Mouse (Mus musculus) layer of hippocampus, postnatal 25 days (tissue): ENCODE data around the gene Ttc21a. TPM values are rescaled to one million over a fixed set of nuclear protein-coding genes. Genes with fewer than 3 reads are reported as not detected.
A peak's percentile ranks its signal among the peaks of the same experiment; 100 is the strongest.

Source experiments
- DNase-seq, 2 experiments: peaks; one replicate each; pipeline ENCODE4 v3.0.0; 2022; ENCODE audit warnings: mixed read lengths in 2 of 2, low spot score in 1 of 2; ENCODE audit errors: extremely low spot score in 1 of 2
- total RNA-seq, 2 experiments: library from RNA; stranded (reverse); gene quantifications; 2 replicates each; pipeline ENCODE4 v1.2.3; 2021

Ttc21a gene
- total RNA-seq, 2 experiments from 2014 or later: 0.71 to 1.3 TPM

GRCm38 (mm10) chr9:119938496-119938895 lies 1.1 kb downstream of the Ttc21a start:
- DNase-seq: no peak

DNA sequence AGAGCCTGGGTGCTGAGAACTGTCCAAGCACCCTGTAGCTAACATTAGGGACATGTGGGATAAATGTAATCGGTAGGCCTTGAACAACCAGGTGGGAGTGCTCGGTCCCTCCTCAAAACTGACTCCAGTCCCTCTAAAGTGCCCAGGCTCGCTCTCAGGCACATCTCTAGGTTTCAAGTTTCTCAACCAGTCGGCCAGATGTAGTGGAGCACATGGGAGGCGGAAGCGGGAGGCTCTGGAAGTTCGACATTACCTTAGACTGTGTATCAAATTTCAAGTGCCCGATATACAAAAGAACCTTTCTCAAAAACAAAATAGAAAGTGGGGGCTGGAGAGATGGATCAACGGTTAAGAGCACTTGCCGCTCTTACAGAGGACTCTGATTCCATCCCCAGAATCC lies 2.2 kb downstream of the Ttc21a start:
- DNase-seq: no peak

- no peak for DNase-seq
Measured at GRCm38 (mm10) chr9:119941407-119941806, 4.0 kb downstream of the Ttc21a start.

DNA sequence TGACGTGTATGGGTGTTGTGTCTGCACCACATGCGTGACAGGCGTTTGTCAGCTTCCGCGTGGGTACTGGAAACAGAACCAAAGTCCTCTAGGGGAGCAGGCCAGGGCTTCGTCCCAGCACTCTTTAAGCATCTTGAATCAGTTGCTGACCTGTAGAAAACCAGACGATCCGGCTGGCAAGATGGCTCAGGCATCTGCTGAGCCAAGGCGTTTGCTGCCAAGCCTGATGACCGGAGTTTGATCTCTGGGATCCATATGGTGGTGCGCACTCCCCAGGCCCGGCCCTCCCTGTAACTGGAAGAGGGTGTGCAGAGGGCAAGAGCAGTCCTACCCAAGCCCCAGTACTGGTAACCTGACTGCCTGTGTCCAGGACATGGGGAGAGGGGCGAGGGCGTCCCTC lies 4.5 kb downstream of the Ttc21a start:
- no peak for DNase-seq

DNA sequence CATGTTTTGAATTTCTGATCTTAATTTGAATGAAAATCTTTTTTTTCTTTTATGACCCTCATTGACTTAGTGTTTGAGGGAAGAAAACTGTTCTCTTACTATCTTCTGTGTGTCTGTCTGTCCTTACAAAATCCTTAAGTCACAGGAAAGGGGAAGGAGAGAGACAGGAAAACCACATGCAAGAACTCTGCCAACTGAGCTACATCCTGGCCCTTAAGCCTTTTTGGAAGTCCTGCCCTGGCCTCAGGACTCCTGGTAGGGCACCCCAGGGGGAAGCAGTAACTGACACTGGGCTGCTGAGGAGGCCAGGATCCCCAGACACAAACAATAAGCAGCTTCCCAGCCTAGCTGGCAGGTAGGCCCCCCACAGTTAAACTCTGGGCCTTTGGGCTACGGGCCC lies 5.9 kb downstream of the Ttc21a start:
- DNase-seq: no peak

DNA sequence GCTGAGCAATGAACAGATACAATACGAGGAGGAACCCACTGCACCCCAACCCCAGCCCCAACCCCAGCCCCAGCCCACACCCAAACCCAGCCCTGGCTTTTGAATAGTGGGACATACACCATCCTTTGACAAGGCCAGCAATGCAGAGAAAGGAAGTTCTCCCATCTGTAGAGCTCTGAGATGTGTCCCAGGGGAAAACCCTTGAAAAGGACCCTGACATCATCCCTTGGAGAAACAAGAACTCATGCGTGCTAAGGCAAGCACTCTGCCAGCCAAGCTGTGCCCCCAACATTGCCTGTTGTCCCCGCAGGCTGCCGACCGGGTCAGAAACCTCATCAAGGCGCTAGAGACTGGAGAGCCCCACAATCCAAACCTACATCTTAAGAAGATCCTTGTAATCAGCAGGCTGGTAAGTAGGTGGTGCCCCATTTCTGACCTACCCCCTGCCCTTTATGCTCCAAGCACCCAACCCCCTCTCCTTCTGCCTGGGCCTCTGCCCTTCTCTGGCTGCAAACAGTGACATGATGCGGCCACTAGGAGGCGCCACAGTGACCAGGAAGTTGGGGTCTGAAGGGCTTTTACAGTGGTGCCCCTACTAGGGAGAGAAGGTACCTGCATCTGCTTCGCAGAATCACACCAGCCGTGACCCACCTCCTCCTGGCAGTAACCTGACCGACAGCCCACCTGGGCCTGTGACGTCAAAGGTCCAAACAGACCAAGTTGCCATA lies 7.9 kb downstream of the Ttc21a start:
- DNase-seq: no peak

- DNase-seq: no peak
Measured at GRCm38 (mm10) chr9:119948804-119949203, 11.4 kb downstream of the Ttc21a start.

DNA sequence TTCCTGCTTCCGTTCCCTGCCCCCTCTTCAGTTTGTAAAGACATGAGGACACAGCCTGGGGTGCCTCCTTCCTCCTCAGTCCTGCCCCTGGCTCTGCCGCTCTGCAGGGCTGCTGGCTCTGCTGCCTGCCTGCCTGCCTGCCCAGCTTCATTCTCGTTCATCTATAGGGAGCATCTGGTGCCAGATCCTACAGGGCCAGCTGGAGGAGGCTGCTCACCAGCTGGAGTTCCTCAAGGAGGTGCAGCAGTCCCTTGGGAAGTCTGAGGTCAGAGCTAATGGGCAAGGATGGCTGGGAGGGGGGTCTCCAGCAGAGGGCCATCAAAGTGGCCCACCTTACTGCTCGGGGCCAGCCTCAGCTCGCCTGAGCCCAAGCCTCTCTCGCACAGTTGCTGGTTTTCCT lies 13.0 kb downstream of the Ttc21a start:
- no peak for DNase-seq

DNA sequence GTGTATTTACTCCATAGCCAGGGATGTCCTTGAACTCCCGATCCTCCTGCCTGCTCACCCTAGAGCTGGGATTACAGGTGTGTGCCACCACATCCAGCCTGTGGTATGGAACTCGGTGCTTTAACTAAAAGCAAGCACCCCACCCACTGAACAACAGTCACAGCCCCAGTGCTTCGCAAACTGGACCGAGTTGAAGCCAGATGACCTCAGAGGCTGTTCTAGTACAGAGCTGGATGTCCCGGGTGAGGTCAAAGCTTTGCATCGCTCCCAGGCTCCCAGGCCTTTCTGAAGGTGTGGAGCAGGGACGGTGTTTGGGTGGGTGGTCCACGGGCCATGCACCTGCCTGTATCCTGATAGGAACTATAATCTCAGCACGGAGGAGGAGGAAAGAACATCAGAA lies 14.0 kb downstream of the Ttc21a start:
- no peak for DNase-seq

DNA sequence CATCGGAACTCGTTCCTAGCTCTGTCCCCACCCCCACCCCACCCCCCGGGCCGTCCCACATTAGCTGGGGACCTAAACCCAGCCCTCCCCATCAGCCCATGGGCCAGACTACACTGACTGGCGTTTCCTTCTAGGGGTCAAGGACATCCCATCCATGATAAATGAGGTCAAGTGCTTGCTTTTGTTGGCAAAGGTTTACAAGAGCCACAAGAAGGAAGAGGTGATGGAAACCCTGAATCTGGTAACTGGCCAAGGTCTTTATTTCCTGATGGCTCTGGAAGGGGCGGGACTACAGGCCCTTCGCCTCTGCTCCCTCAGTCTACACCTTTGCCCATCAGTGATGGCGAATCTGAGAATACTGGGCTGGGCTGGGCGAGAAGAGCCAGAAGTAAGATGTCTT lies 21.4 kb downstream of the Ttc21a start:
- DNase-seq: no peak

- no peak for DNase-seq
Measured at GRCm38 (mm10) chr9:119962216-119962615, 24.8 kb downstream of the Ttc21a start.

DNA sequence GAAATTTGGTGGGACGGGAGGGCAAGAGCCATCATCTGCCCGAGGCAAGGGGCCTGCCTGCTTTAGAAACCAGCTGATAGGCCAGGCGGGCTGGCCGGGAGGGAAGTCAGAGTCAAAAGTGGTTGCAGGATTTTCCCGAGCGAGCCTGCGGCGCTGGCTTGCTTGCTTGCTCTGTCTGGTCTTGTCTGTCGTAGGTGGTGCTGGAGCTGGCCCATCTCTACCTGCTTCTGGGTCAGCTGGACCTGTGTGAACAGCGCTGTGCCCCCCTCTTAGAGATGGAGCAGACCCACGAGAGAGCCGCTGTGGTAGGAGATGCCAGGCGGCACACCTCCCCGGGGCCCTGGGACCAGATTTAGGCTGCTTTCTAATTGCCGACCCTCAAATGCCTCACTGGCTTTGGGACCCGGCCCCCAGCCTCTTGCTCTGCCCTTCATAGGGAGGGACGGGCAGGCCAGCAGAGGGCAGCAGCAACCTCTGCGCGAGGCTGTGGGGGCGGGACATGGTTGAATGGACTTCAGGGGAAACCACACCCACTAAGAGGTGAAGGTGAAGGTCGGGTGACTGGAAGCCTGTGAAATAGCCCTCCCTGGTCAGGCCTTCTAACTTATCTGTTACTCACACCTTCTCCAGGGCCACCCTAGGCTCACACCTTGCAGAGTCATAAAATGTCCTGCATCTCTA lies 25.7 kb downstream of the Ttc21a start:
- peak in 1 of 2 experiments; percentile 53 for DNase-seq

DNA sequence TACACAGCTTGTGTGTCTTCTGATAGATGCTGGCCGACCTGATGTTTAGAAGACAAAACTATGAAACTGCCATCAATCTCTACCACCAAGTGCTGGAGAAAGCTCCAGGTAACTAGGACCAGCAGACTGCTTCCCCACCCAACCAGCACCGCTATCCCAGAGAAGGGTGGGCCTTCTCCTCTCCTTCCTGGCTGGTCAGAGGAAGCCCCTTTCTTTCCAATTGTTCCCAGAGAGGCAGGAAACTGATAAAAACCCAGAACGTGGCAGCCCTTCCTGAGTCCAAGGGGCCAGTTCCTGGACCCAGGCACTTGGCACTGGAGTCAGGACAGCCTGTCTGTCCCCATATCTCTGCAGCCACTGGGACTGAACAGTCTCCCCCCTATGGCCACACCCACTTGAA lies 26.8 kb downstream of the Ttc21a start:
- no peak for DNase-seq

DNA sequence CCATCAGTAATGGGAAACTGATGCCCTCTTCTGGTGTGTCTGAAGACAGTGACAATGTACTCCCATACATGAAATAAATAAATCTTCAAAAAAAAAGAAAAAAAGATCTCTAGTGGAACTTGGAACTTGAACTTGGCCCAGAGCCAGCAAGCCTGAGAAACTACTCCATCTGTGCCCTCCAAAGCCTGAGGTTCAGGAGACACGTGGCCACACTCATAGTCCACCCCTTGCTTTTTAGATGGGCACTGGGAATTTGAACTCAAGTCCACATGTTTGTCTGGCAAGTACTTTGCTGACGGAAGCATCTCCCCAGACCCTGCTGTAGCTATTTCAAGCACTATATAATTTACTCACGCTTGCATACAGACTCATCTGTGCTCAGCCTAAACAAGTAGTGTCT lies 27.8 kb downstream of the Ttc21a start:
- DNase-seq: no peak

DNA sequence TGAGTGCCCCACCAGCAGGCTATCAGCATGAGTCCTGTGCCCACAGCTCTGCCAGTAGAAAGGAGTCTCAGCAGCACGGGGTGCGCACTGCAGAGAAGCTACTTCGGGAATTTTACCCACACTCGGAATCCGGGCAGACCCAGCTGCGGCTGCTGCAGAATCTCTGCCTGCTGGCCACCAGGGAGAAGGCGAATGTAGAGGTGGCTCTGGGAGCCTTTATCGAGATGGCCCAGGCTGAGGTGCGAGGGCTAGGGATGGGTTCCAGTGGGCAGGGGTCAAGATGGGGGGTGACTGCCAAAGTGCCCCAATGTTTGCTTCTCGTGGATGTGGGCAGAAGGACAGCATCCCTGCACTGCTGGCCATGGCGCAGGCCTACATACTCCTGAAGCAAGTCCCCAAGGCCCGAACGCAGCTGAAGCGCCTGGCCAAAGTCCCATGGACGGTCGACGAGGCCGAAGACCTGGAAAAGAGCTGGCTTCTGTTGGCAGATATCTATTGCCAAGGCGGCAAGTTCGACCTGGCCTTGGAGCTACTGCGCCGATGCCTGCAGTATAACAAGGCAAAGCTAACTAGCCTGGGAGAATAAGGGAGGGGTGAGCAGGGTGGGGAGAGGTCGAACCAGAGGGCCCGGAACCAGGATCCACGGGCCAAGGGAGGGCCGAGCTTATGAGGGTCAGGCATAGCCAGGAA lies 29.0 kb downstream of the Ttc21a start:
- DNase-seq: no peak

DNA sequence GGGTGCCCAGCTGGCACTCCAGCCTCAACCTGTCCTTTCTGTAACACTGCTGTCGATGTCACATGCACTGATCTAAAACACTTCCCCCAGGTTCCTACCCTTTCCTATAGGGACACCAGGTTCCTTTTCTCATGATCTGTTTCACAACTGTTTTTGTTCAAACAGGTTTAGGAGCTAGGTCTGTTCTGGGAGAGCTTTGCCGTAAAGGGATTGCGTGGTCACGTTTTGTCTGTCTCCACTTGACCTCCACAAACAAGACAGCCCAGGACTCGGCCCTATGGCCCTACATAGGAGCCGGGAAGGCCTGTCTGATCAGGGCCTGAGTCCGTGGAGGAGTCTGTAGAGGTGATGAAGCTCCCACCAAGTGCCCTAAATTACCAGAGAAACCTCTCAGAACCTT lies 32.4 kb downstream of the Ttc21a start:
- DNase-seq: no peak

- no peak for DNase-seq
Measured at GRCm38 (mm10) chr9:119970221-119970620, 32.8 kb downstream of the Ttc21a start.

- DNase-seq: peak in 1 of 2 experiments; percentile 51
Measured at GRCm38 (mm10) chr9:119970763-119971656, 33.6 kb downstream of the Ttc21a start.

DNA sequence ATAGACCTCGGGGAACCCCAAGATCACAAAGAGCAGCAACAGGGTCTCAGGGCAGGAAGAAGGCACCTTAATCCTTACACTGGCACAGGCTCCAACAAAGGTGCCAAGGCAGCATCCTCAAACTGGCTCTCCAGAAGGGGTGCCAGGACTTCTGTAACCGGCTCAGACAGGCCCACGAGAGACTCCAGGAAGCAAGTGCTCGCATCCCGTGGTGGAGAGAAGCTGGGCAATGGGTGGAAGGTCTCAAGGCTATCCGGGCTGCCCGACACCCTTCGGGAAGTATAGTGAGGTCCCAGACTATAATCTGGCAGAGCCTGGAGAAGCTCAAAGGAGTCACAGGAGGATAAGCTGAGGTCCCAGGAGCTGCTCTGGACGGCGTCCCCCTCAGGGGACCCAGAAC lies 34.8 kb downstream of the Ttc21a start:
- DNase-seq: no peak

- no peak for DNase-seq
Measured at GRCm38 (mm10) chr9:119972582-119972981, 35.2 kb downstream of the Ttc21a start.

DNA sequence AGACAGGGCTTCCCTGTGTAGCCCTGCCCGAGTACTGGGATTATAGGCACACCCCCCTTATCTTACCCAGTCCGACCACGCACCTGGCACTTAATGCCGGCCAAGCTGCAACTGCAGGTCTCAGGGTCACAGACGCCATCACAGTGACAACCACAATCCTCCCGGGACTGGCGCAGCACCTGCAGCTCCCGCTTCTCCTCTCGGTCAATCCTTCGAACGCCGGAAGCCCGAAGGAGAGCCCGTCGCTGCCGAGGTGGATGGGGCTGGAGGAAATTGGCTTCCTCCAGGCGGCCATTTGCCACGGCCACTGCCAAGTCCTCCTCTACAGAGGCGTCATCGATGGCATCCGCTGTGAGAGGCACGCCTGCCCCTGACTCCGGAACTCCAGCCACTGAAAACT lies 35.9 kb downstream of the Ttc21a start:
- DNase-seq: no peak
